Mouse (Mus musculus): ENCODE results near the gene Mapk9. TPM values are rescaled to one million over a fixed set of nuclear protein-coding genes. Genes with fewer than 3 reads are reported as not detected.

Mapk9 gene
- polyA plus RNA-seq (2014; fragmentation: Illumina TruSeq; extraction: RNeasy Lipid Tissue Mini Kit (QIAGEN cat#74804)) = 128 TPM

GRCm38 (mm10) chr11:49846401-49847070, at the start of gene Mapk9:
TSS of gene Mapk9 (plus strand) at chr11:49846751.

DNA sequence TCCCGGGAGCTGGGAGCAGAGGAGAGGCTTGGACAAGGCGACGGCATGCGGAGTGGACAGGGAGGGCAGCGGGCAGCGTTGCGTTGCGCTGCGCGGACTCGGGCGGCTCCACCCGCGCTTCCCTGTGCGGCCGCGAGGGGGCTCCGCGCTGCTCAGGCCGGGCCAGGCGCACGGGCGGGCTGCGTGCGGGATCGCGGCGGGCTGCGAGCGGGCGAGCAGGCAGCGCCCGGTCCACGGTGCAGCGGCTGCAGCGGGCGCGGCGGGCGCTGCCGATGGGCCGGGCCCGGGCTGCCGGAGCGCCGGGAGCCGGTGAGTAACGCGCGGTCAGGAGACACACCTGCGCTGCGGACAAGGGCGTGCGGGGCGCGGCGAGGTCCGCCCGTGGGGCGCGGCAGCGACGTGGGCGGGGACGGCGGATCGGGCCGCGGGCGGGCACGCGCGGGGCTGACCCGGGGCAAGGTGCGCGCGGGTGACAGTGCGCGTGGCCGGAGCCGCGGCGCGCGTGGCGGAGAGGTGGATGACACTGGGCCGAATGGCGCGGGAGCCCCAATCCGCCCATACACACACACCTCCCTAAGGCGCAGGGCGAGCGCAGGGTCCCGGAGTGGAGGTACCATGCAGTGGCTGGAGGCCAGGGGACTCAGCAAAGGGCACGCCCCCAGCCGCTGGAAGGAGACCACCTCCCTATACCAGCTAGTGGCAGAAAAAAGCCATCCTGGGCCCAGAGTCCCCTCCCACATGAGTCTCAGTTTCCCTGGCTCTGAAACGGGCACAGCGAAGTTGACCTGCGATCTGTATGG, 55.3 kb downstream of the Mapk9 start, which contains the start of gene Rasgef1c:
Gene Rasgef1c, plus strand, starts transcription at position 177 of the 800 bp plus-strand sequence.

Other genes with a start within 250 kb of the Mapk9 start
- 3.0 TPM for gene Flt4, start 237.5 kb upstream of the Mapk9 start, polyA plus RNA-seq (2014; fragmentation: Illumina TruSeq; extraction: RNeasy Lipid Tissue Mini Kit (QIAGEN cat#74804))
- not detected for gene Scgb3a1, start 183.1 kb upstream of the Mapk9 start, polyA plus RNA-seq (2014; fragmentation: Illumina TruSeq; extraction: RNeasy Lipid Tissue Mini Kit (QIAGEN cat#74804))
- gene Cnot6, start 134.0 kb upstream of the Mapk9 start, polyA plus RNA-seq (2014; fragmentation: Illumina TruSeq; extraction: RNeasy Lipid Tissue Mini Kit (QIAGEN cat#74804)) = 648 TPM
- 13.9 TPM for gene Gfpt2, start 52.6 kb upstream of the Mapk9 start, polyA plus RNA-seq (2014; fragmentation: Illumina TruSeq; extraction: RNeasy Lipid Tissue Mini Kit (QIAGEN cat#74804))
- gene Rasgef1c, start 55.1 kb downstream of the Mapk9 start, polyA plus RNA-seq (2014; fragmentation: Illumina TruSeq; extraction: RNeasy Lipid Tissue Mini Kit (QIAGEN cat#74804)) = not detected
- 292 TPM for gene Rnf130, start 178.6 kb downstream of the Mapk9 start, polyA plus RNA-seq (2014; fragmentation: Illumina TruSeq; extraction: RNeasy Lipid Tissue Mini Kit (QIAGEN cat#74804))

All from ovary, adult 10 weeks (tissue).